Mouse (Mus musculus) gastrocnemius, postnatal 36 days (tissue): ENCODE data around the gene Srp54a. TPM values are rescaled to one million over a fixed set of nuclear protein-coding genes. Genes with fewer than 3 reads are reported as not detected.
A peak's percentile ranks its signal among the peaks of the same experiment; 100 is the strongest.
"Not testable (repeated sequence)": the region's sequence is repeated elsewhere in the genome, so short reads cannot be mapped to it uniquely, and the experiment has no call there.

Experiments
- DNase-seq, 2 experiments: peaks; one replicate each; pipeline ENCODE4 v3.0.0; 2022
- intact Hi-C: fragments of 180-260 bp; cut with DNase I; formaldehyde crosslinking; loops from one replicate; pipeline ENCODE4 v1.15.1; 2025
- long read RNA-seq, 2 experiments: library from polyadenylated mRNA; stranded (forward); transcript quantifications; one replicate each; pipeline ENCODE4 v2.0.0; 2021
- total RNA-seq, 2 experiments: library from RNA; stranded (reverse); gene quantifications; 2 replicates each; pipeline ENCODE4 v1.2.3; 2021

Gene Srp54a
- total RNA-seq, result 10 to 100 TPM; 72.8 to 73.3 TPM
- long read RNA-seq, experiment 1, full-length matches to known transcripts, result 16 of 21 reads
- long read RNA-seq, experiment 1, partial matches to known transcripts, result 0 of 21 reads
- long read RNA-seq, experiment 1, other reads (novel, unspliced or antisense), result 5 of 21 reads
- long read RNA-seq, experiment 2, full-length matches to known transcripts, result 27 of 31 reads
- long read RNA-seq, experiment 2, partial matches to known transcripts, result 2 of 31 reads
- long read RNA-seq, experiment 2, other reads (novel, unspliced or antisense), result 2 of 31 reads

GRCm38 (mm10) chr12:55079726-55080600, at the start of gene Srp54a, which contains the start of gene 2700097O09Rik:
Gene Srp54a (plus strand): TSS chr12:55080262.
Gene 2700097O09Rik (minus strand): TSS chr12:55080110.
- intact Hi-C loops, result not testable (repeated sequence)

GRCm38 (mm10) chr12:55041011-55041410, 39.1 kb upstream of the Srp54a start:
- no peak for DNase-seq
- intact Hi-C loops, result no loop called here

More at GRCm38 (mm10) chr12:55079726-55080600, at the start of gene Srp54a, which contains the start of gene 2700097O09Rik:
- peak; percentile 90 to 92 for DNase-seq

- intact Hi-C loops, result no loop called here
- DNase-seq, result no peak
These were observed 30.2 kb upstream of the Srp54a start for GRCm38 (mm10) chr12:55049731-55050353.

- no peak for DNase-seq
- intact Hi-C loops, result no loop called here
These were observed 28.6 kb upstream of the Srp54a start for GRCm38 (mm10) chr12:55051210-55052173.

- intact Hi-C loops, result no loop called here
These were observed 26.8 kb upstream of the Srp54a start for GRCm38 (mm10) chr12:55053267-55053666.

GRCm38 (mm10) chr12:55054551-55055241, 25.4 kb upstream of the Srp54a start:
- no peak for DNase-seq
- intact Hi-C loops, result no loop called here

More at GRCm38 (mm10) chr12:55053267-55053666, 26.8 kb upstream of the Srp54a start:
- no peak for DNase-seq

- no peak for DNase-seq
- intact Hi-C loops, result no loop called here
These were observed 23.4 kb upstream of the Srp54a start for GRCm38 (mm10) chr12:55056703-55057102.

GRCm38 (mm10) chr12:55058865-55059615, 21.0 kb upstream of the Srp54a start:
- intact Hi-C loops, result no loop called here

GRCm38 (mm10) chr12:55059812-55060211, 20.2 kb upstream of the Srp54a start:
- DNase-seq, result no peak
- intact Hi-C loops, result no loop called here

More at GRCm38 (mm10) chr12:55058865-55059615, 21.0 kb upstream of the Srp54a start:
- no peak for DNase-seq

GRCm38 (mm10) chr12:55060212-55060898, 19.7 kb upstream of the Srp54a start:
- intact Hi-C loops, result no loop called here
- no peak for DNase-seq

- no peak for DNase-seq
- intact Hi-C loops, result no loop called here
These were observed 19.1 kb upstream of the Srp54a start for GRCm38 (mm10) chr12:55061006-55061405.

GRCm38 (mm10) chr12:55062141-55062540, 17.9 kb upstream of the Srp54a start:
- intact Hi-C loops, result no loop called here
- no peak for DNase-seq

- intact Hi-C loops, result no loop called here
- no peak for DNase-seq
These were observed 7.6 kb upstream of the Srp54a start for GRCm38 (mm10) chr12:55072495-55072894.

- intact Hi-C loops, result no loop called here
- DNase-seq, result no peak
These were observed 6.4 kb upstream of the Srp54a start for GRCm38 (mm10) chr12:55073686-55074085.

GRCm38 (mm10) chr12:55075296-55075695, 4.8 kb upstream of the Srp54a start:
- intact Hi-C loops, result no loop called here
- DNase-seq, result no peak

GRCm38 (mm10) chr12:55078706-55079105, 1.4 kb upstream of the Srp54a start:
- intact Hi-C loops, DNase-seq: not testable (repeated sequence)

GRCm38 (mm10) chr12:55080601-55080942, 510 bp downstream of the Srp54a start:
- intact Hi-C loops, DNase-seq: not testable (repeated sequence)

GRCm38 (mm10) chr12:55092127-55092526, 12.1 kb downstream of the Srp54a start:
- DNase-seq, intact Hi-C loops: not testable (repeated sequence)
